Mouse (Mus musculus) retina, embryonic 14.5 days (tissue): ENCODE results near the gene Zfp423.

Experiments used
- DNase-seq: peaks from one replicate; pipeline ENCODE4 v3.0.0-alpha.2; 2015; ENCODE audit warnings: low spot score

The Zfp423 gene

DNA sequence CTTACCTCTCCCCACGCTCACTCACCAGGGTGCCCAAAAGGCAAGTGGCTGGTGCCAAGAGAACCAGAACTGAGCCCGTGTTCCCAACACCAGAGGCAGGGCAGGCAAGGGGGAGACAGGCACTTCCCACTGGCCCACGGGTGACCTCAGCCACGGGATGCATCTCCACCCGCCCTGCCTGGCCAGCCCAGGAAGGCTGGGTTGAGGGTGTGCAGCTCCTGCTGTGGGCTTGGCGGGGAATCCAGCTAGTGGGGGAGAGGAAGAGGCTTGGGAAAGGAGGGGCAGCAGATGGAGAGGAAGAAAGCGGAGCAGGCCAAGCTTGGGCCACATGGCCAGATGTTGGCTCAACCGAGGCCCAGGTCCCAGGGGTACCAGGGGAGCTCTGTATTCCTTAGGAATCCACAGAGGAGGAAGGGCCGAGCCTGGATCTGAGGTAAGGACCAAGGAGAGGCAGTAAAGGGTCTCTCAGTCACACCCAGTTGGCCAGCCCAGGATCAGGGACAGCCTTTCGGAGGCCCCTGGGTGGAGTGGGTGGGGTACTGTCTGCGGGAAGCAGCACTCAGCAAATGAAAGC lies 155.0 kb downstream of the Zfp423 start:
- DNase-seq = peak; percentile 42

DNA sequence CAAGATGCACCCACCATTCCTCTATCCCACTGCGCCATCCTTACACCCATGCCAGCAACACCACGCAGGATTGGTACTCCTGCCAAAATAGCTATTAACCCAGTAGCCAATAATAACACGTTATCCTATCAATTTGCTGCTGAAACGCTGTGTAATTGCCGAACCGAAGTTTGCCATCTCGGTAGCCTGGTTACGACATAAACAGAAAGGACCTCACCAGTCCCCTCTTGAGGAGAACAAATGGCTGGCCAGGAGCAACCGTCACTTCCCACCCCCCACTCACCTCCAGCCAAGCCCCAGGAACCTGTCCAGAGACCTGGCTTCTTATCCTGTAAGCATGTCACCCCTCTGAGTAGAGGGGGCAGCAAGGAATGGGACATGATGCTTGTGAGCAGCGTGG lies 156.0 kb downstream of the Zfp423 start:
- no peak for DNase-seq

DNA sequence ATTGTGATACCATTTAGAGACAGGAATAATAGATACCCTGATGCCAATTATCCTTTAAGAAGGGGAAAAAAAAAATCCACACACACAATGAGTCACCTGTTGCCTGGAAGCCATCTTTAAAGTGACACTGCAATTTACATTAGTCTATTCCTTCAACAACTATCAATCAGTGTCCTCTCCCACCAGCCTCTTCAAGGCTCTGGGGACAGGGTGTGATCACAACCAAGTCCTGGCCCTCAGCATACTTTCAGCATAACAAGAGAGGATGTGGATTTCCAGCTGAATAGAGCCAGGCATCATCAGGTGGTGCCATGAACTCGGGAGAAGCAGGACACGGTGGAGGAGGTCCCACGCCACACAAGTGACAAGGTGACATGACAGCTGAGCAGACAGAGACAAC lies 156.8 kb downstream of the Zfp423 start:
- no peak for DNase-seq

DNA sequence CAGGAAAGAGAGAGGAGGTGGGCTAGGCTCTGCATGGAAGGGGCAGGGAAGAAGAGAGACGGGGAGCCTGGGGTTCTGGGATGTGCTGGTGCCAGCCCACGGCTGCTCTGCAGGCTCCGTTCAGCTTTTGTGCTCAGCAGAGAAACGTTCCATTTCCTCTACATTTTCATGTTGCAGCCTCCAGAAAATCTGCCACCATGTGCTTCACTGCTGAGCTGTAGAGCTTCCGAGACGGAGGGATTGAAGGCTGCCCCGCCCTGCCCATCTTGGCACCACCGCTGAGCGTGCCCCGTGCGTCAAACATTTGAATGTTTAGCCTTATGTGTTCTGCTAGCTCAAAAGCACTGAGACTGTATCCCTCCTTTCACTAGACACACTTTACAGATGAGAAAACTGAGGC lies 159.3 kb downstream of the Zfp423 start:
- no peak for DNase-seq

DNA sequence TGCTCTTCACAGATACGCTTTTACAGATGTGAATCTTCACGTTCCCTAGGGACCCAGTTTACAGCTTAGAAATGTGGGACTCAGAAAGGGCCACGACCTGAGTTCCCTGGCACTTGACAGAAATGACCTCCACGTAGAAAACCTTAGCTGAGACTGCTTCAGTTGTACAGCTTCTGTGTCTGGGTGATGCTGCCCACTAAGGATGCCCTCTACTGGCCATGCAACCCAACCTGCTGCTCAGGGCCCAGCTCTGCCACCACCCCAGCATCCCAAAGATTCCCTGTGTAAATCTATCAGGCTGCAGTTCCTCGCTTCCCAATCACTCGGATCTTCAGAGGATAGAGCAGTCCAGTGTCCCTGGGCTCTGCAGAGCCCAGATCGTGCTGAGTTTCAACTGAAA lies 163.2 kb downstream of the Zfp423 start:
- DNase-seq = peak; percentile 58

DNA sequence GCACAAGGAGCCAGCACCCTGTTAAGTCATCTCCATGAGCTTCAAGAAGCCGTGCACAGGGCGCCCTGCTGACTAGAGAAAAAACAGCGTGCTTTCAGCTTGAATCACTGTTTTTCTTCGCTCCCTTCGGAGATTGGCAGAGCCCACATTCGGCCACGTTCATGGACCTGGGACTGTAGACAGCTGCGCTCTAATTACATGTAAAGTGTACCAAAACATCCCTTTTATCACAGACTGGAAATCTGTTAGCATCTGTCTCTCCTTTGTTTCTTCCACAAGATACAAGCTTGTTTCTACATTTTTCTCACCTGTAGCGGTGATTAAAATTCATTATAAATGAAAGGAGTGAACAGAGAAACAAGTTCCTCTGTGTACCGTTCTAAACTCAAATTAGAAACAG lies 164.8 kb downstream of the Zfp423 start:
- no peak for DNase-seq

DNA sequence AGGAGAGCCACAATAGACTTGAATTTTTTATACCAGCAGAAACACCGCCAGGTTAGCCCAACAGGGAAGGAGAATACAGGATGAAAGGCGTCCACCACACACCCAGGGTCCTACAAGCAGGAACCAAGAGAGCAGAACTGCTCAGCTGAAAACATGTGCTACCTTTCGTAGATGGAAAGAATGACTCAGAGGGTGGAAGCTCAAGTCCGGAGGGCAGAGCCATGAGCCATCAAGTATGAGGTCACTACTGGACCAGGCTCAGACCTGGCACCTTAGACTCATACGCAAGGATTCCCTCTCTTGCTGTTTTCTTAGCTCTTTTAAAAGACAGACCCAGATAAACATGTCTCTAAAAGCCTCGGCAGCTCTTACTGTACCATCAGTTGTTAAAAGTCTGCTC lies 168.3 kb downstream of the Zfp423 start:
- no peak for DNase-seq

DNA sequence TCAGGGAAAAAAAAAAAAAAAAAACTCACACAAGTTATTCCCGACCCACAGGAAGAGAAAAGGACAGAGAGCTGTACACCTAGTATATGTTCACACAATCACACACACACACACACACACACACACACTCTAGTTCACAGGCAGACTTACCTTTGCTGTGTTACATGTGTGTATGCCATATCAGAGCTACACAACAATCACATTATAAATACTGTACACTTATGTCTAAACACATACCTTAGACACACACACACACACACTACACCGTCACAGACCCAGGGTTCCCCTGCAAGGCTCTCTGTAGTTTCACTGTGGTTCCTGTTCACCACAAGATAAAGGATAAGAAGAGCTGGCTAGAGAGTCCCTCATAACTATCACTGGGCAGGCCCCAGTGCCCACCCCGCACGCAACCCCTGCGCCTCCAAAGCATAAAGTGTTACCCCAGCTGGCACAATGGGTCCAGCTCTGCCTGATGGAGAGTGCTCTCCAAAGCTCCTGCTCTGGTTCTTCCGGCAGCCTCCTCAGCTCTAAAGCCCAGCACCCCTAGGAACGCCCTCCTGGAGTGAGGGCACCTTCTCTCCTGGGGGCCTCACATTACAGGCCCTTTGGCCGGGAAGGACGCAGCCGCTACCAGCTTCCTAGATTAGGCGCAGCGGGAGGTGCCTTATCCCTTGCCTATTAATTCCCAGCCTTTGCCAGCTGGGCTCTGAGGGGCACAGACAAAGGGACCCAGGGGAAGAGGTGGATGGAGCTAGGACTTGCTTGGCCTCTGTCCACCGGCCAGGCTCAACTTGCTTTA lies 174.6 kb downstream of the Zfp423 start:
- peak; percentile 42 for DNase-seq

DNA sequence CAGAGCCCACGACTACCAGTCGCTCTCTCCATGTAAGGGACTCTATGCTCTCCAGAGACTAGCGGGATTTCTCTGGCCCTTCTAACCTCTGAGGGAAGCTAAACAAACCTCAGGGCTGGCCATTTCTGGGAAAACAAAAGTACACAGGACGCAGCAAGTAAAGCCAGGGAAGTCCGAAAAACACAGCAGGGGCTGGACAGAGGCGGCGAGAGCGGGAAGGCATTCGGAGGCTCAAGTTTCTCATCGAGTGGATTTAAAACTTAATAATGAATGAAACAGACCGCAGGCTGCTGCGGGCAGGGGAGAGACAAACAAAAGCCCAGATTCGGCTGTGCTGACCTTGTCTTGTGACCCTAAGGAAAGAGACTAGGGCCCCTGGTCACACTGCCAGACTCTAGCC lies 175.2 kb downstream of the Zfp423 start:
- peak; percentile 35 for DNase-seq

DNA sequence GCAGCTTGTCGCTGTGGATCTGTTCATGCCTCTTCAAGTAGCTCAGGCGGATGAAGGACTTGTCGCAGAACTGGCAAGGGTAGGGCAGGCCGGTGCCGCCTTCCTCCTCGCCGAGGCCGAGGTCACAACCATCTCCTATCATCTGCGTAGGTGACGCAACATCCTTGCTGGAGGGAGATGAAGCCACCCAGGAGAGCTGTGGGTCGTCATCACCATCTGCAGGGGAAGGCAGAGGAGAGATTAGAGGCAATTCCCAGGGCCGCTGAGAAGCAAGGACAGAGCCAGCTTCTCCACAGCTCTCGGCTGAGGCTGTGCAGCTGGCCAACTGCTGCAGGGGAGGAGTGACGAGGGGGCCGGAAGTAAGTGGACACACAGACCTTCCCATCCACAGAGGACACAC lies 176.2 kb downstream of the Zfp423 start:
- peak; percentile 46 for DNase-seq

DNA sequence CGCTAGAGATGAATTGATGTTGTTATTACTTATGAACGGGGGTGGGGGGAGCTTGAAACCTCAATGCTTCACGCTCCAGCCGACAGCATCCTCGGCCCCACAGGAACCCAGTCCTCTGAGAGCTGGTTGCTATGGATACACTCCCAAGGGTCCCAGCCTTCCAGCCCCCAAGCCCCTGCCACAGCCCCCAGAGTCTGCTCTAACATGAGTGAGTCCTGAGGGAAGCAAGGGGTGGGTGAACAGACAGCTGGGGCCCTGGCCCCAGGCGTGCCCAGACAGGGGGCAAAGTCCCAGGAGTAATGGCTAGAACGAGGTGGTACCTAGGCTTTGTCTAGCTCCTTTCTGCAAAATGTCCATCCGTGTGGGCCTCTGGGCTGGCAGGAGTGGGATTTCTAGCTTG lies 181.8 kb downstream of the Zfp423 start:
- DNase-seq = peak; percentile 37

DNA sequence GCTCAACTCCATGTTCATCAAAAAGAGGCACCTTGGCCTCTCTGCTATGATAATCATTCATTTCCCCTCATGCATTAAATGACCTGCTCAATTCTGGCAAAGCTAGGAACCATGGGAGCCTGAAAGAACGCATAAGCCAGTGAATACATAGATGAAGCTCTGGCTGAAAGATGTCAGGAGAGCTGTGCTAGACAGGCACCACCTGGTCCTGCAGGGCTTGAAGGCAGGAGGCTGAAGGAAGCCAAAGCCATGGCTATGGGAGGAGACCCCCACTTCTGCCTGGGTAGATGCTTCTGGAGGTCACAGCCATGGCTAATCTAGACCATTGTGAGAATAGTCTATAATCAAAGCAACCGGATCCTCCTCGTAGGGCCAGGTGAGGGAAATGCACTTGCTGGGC lies 183.5 kb downstream of the Zfp423 start:
- DNase-seq = no peak

DNA sequence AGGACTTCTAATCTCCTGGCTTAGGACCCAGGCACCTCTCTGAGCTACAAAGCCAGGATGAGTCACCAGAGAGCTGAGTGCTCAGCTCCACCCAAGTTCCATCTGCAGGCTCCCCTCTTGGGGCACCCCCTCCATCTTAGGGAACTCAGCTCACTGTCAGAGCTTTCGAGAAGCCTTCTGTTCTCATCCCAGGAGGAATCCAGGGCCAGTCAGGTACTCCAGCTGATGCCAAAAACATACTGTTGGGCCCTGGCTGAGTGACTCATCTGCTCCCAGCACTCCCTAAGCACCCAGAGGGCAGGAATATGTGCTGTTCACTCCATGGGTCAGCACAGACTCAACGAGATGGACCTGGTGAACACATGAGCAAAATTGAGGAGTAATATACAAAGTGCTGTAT lies 184.4 kb downstream of the Zfp423 start:
- no peak for DNase-seq

DNA sequence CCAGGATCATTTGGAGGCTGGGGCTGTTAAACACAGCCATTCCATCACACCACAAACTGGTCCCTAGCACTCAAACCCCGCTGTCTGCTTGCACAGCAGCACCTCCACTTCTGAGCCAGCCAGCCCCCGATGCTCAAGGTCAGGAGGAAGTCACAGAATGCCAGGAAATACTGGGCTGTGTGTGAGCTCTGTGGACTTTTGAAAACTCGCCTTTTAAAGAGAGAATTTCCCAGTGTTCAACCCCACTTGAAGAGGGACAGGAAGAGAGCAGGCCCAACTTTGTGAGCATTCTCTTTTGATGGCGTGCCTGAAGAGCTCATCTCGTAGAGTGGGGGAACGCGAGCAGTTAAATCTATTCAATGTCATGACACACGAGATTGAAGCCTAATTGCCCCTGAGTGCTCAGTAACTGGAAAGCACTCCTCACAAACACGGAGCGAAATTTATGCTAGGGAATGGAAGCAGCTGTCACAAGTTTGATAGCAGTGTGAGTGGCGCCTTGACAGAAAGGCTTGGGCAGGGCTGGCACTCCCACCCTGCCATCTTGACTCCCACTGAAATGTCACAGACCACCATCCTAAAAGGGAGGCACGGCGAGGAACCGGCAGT lies 186.4 kb downstream of the Zfp423 start:
- DNase-seq = no peak

DNA sequence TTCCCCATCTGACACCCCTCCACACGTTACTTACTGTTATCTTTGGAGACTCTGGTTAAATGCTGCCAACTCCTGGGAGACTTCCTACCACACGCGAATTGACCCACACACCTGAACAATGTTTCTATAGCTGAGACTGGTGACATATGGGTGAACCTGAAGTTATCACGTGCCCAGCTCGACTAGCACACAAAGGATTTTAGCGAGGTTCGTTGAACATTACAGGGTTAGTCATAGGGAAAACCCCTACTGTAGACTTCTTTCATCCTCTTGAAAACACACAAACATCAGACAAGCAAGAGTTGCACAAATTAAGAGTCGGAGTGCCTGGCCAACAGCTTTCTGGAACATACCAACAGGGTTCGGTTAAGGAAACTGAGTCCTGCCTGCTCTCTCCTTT lies 191.5 kb downstream of the Zfp423 start:
- DNase-seq = no peak

DNA sequence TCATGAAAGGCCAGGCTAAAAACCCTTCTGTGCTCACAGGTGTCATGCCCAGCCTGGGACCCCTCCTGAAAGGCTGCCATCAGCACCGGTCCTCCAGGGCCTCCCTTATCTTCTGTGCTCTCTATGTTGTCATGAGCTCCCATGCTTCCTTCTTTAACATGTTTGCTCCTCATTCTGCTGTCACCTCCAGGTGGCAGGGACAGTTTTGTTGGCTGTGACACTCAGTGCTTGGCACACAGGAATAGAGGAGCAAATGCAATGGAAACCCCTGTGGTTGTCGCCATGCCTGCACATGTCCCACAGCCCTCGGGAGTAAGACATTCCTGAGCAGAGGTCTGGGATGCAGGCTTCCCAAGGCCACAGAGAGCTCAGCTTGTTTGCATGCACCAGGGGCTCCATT lies 194.1 kb downstream of the Zfp423 start:
- DNase-seq = no peak

DNA sequence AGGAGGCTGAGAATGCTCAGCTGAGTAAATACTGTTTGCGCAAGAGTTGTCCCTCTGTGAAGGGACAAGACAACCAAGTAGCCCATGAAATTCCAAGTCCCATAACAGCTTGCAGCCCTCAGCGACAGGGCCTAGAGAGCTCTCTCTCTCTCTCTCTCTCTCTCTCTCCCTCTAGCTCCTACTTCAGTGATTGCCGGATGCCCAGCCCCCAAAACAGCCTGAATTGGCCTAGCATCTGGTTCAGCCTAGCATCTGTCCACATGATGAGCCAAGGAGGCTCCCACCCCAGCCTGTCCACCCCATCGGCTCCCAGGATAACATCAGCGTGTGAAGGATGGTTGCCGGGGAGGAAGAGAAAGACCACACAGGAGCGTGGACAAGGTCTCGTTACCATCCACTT lies 200.6 kb downstream of the Zfp423 start:
- DNase-seq = no peak

DNA sequence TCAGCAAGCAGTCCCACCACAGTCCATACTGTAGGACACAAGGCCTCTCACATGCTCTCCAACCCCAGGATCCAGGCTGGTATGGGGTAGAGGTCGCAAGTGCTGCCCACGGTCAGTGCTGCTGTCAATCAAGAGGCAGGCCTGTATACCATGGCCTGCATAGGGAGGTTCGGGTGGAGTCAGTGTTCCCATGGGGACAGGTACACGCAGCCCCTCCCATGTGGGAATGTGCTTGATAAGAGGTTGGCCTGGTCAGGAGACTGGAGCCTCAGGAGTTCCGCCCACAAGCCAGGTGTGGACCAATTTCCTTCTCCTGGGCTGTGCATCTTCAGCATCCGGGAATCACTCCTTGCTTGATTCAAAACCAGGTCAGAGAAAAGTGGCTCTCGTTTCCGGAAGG lies 204.5 kb downstream of the Zfp423 start:
- DNase-seq = no peak

DNA sequence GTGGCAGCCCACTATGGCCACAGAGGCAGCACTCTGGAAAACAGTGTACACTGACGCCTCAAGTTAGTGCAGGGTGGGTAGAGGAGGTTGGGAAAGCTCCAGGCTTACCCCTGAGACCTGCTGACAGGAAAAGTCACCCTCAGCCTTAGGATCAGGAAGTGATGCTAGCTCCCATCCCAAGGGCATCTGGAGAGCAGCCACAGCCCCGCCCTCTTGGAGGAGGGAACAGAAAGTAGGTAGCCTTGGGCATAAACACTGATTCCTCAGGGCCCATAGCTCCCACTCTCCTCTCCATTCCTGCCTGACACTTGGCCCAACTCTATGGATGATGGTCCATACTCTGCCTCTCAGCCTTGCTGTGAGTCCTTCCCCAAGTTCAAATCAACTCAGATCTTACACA lies 205.8 kb downstream of the Zfp423 start:
- DNase-seq = no peak

DNA sequence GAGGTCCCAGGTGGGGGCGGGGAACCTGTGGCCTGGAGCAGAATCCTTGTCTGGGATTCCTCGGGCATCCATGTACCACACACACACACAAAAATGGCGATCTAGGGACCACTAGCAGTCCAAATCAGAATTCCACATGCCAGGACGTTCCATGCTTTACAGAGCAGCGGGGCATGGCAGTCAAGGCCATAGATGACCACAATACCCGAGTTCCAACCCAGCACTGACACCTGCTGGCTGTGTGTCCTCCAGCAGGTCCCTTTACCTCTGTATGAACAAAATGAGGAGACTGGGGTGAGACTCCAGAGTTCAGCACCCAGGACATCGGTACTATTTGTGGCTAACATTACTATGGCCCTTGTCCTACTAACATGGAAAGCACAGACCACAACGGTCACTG lies 206.2 kb downstream of the Zfp423 start:
- DNase-seq = peak; percentile 67

DNA sequence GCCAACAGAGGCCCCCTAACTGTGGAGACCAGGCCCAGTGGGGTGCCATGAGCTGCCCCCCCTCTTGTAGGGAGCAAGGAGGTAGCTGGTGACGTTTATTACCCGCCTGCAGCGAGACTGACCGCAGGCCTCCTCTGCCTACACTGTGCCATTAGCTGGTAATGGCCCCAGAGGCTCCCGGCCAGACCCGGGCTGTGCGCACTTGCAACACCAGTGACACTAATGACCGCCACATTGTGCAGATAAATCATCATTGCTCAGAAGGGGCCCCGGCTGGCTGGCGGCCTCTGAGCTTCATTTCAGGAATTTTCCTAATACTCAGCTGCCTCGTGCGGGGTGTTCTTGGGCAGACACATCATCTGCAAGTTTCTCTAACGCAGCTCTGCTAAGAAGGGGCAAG lies 206.7 kb downstream of the Zfp423 start:
- peak; percentile 45 for DNase-seq

DNA sequence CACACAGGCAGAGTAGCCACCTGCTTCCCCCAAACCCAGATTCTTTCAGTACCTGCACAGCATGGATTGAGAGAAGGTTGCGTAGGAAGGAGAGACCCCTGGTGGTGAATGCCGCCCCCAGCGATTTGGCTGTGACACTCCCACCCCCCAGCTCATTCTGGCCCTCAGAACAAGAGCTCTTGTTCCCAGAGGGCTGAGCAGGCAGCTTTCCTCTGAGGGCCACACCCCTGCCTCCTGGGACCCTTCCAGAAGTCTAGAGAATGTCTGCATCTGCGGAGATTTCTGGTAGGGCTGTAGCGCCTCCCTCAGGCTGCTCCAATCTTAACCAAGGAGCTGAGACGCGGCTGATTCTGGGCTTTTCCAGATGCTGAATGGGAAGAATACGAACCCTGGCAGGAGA lies 211.8 kb downstream of the Zfp423 start:
- DNase-seq = peak; percentile 76

DNA sequence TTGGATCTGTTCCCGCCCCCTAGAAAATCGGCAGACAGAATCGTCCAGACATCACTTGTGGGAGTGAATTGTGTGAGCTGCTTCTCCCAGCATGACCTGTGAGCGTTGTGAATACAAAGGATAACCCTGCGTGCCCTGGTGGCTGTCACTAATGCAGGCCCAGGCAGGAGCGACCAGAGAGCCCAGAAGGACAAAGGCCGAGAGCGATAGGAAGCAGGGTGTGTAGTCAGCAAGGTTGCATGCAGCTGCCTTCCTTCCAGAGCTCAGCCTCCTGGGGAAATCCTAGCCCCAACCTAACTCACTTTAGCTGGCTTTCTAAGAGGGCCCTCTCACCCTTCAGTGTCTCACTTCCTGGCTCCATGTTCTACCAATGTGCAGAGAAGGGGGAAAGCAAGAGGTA lies 212.3 kb downstream of the Zfp423 start:
- peak; percentile 54 for DNase-seq

DNA sequence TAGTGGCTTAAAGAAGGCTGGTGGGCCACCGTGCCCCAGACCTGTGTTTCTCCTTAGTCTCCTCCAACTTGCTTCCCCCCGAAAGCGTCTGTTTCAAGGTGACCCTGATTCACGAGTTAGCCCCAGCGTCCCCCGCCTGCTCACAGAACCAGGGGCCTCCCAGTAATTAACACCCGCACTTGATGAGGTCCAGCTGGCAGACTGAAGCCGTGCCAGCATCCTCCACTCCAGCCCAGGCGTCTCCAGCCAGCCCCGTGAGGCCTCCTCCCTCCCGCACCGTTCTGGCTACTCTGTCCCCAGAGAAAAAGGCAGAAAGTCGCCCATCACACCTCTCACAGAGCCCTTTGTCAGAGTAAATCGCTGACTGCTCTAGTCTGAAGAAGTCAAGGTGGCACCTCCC lies 213.3 kb downstream of the Zfp423 start:
- no peak for DNase-seq
